Mouse (Mus musculus) stomach, postnatal 0 days (tissue): ENCODE measurements around the gene Lrpap1. TPM values are rescaled to one million over a fixed set of nuclear protein-coding genes. Genes with fewer than 3 reads are reported as not detected.

ENCODE experiments used
- ATAC-seq: fragments of 200-750 bp; cut with Nextera tagmentation; 2 replicates; pipeline ENCODE4 v1.8.0; 2017; ENCODE audit not compliant: low FRiP score, low TSS enrichment
- DNase-seq: peaks from one replicate; pipeline ENCODE4 v3.0.0-alpha.2; 2016; ENCODE audit warnings: low spot score
- H3K27ac ChIP-seq: fragments of 300-500 bp; sonication (generic); replicated peaks from 2 replicates; pipeline ENCODE4 v1.5.1; 2014; ENCODE audit warnings: mild to moderate bottlenecking, control low read depth
- H3K27me3 ChIP-seq: fragments of 300-500 bp; sonication (generic); 2 replicates; pipeline ENCODE4 v1.6.1; 2014; ENCODE audit warnings: low read length; ENCODE audit not compliant: control insufficient read depth, insufficient read depth
- H3K36me3 ChIP-seq: fragments of 300-500 bp; sonication (generic); 2 replicates; pipeline ENCODE4 v1.6.1; 2014; ENCODE audit warnings: low read length, mixed read lengths; ENCODE audit not compliant: control insufficient read depth, insufficient read depth
- H3K4me1 ChIP-seq: fragments of 300-500 bp; sonication (generic); replicated peaks from 2 replicates; pipeline ENCODE4 v1.6.1; 2014; ENCODE audit warnings: antibody characterized with exemption; ENCODE audit not compliant: control insufficient read depth, insufficient read depth
- H3K4me2 ChIP-seq: fragments of 300-500 bp; sonication (generic); replicated peaks from 2 replicates; pipeline ENCODE4 v1.6.1; 2014; ENCODE audit warnings: low read depth, mild to moderate bottlenecking, control low read depth, moderate library complexity
- H3K4me3 ChIP-seq: fragments of 300-500 bp; sonication (generic); 2 replicates; pipeline ENCODE4 v1.5.1; 2014; ENCODE audit warnings: low read depth, low read length, control low read depth
- H3K9ac ChIP-seq: fragments of 300-500 bp; sonication (generic); 2 replicates; pipeline ENCODE4 v1.6.1; 2014; ENCODE audit warnings: mild to moderate bottlenecking, low read length, control low read depth, mixed read lengths
- H3K9me3 ChIP-seq: fragments of 300-500 bp; sonication (generic); 2 replicates; pipeline ENCODE4 v1.6.1; 2016; ENCODE audit warnings: low read length; ENCODE audit not compliant: control insufficient read depth
- CTCF ChIP-seq: IDR thresholded peaks from 2 replicates; pipeline ENCODE4 v1.5.1; 2016; ENCODE audit warnings: antibody characterized with exemption, low read depth, mild to moderate bottlenecking, moderate library complexity
- EP300 ChIP-seq: optimal IDR thresholded peaks from 2 replicates; pipeline ENCODE3; 2016; ENCODE audit warnings: antibody characterized with exemption
- WGBS: fragments of 180-500 bp; shearing (Covaris S2); extraction: QIAGEN DNeasy Blood & Tissue Kit; methylation state at CpG from one replicate; pipeline ENCODE4 v1.1.7; 2014; 5-methylcytosine and 5-hydroxymethylcytosine counted together
- polyA plus RNA-seq: library from polyadenylated mRNA; unstranded; fragments of >200 nt; fragmentation: Nextera tagmentation; extraction: Ambion mirVana; gene quantifications from 2 replicates; pipeline ENCODE4 v1.2.1, GENCODE M21; 2015

Lrpap1 gene
- polyA plus RNA-seq, 1 experiment from 2014 or later: 101 TPM

- TF ChIP-seq EP300: no peak
- TF ChIP-seq CTCF: no peak
- Histone ChIP-seq H3K4me2 (no peak overlapping the region), H3K4me3 (no peak overlapping the region), H3K9ac (no peak overlapping the region), H3K36me3 (no peaks in the 10 kb centered on the region), H3K27me3 (no peaks in the 10 kb centered on the region), H3K27ac (no peak overlapping the region), H3K9me3 (no peaks in the 10 kb centered on the region), H3K4me1 (no peaks in the 10 kb centered on the region)
- 67% methylated on average over 9 of the region's 9 CpGs for WGBS
- ATAC-seq (no peak), DNase-seq (no peak)
Observed at GRCm38 (mm10) chr5:35073992-35074391, 31.6 kb downstream of the Lrpap1 start.

DNA sequence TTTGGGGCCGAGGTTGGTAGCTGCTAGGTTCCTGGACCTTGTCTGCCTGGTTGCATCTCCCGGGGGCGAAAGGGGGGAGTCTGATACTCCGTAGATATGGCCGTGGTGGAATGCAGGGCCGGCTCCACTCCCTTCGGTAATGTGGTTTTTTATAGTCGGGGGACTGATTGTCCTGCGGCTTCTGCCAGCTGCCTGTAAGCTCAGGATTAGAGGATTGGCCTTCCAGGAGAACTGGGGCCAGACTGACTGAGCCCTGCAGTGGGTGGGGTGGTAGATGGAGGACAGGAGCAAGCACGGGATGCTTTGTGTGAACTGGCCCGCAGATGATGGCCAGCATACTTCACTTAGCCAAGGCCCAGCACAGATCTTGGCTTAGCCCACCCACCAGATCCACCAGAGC, 32.3 kb downstream of the Lrpap1 start:
- Histone ChIP-seq H3K4me1 (no peaks in the 10 kb centered on the region), H3K36me3 (no peaks in the 10 kb centered on the region), H3K9ac (no peak overlapping the region), H3K4me3 (no peak overlapping the region), H3K27me3 (no peaks in the 10 kb centered on the region), H3K4me2 (no peak overlapping the region), H3K27ac (no peak overlapping the region), H3K9me3 (no peaks in the 10 kb centered on the region)
- 86% methylated on average over 11 of the region's 11 CpGs for WGBS
- DNase-seq (no peak), ATAC-seq (no peak)
- no peak for TF ChIP-seq CTCF
- no peak for TF ChIP-seq EP300

DNA sequence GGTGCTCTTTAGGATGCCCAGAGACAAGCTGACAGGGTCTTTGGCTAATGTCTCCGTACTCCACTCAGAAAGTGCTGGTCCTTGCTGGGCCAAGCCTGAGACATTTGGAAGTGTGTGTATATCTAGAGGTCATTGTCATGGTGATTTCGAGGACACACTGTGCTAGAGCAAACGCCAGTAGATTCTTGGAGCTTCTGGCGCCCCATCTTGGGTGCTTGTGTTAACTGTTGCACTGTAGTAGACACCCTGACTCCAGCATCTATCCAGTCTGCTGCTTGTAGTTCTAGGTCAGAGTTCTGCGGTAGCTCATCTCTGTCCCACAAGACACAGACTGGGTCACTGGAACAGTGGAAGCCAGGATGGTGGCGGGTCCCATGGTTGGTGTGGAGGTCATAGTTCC, 33.7 kb downstream of the Lrpap1 start:
- Histone ChIP-seq H3K9me3 (no peaks in the 10 kb centered on the region), H3K36me3 (no peaks in the 10 kb centered on the region), H3K27ac (no peak overlapping the region), H3K9ac (no peak overlapping the region), H3K4me2 (no peak overlapping the region), H3K4me3 (no peak overlapping the region), H3K4me1 (no peaks in the 10 kb centered on the region), H3K27me3 (no peaks in the 10 kb centered on the region)
- ATAC-seq: no peak
- WGBS: 89% methylated on average over 6 of the region's 6 CpGs
- no peak for TF ChIP-seq EP300
- TF ChIP-seq CTCF: no peak
- DNase-seq: no peak

DNA sequence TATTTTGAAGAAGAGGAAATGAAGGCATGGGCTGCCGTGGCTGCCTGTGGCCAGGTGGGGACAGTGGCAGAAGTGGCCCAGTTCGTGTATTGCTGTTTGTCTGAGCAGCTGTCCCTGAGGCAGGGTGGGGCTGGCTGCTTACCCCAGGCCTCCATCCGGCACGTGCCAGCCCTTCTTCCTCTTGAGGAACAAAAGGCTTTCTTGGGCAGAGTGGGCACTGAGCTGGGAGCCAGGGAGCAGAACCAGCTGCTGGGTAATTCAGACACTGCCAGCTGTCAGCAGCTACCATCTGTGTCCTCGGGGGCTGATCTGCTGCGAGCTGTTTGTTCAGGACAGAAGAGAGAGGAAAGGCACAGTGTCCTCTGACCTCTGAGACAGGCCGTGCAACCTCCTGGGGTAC, 34.6 kb downstream of the Lrpap1 start:
- Histone ChIP-seq H3K36me3 (no peaks in the 10 kb centered on the region), H3K27ac (no peak overlapping the region), H3K9ac (no peak overlapping the region), H3K4me2 (no peak overlapping the region), H3K27me3 (no peaks in the 10 kb centered on the region), H3K4me3 (no peak overlapping the region), H3K9me3 (no peaks in the 10 kb centered on the region), H3K4me1 (no peaks in the 10 kb centered on the region)
- DNase-seq: no peak
- WGBS: 52% methylated on average over 7 of the region's 7 CpGs
- ATAC-seq: no peak
- TF ChIP-seq CTCF (no peak), EP300 (no peak)

GRCm38 (mm10) chr5:35070314-35070713, 35.3 kb downstream of the Lrpap1 start:
- no peak overlapping the region for H3K4me2 ChIP-seq
- H3K4me3 ChIP-seq: no peak overlapping the region
- WGBS: 79% methylated on average over 8 of the region's 8 CpGs
- DNase-seq (no peak), ATAC-seq (no peak)
- H3K9me3 ChIP-seq: no peaks in the 10 kb centered on the region
- TF ChIP-seq EP300 (no peak), CTCF (no peak)
- no peak overlapping the region for H3K27ac ChIP-seq
- H3K9ac ChIP-seq: no peak overlapping the region
- H3K4me1 ChIP-seq: no peaks in the 10 kb centered on the region
- no peaks in the 10 kb centered on the region for H3K27me3 ChIP-seq
- H3K36me3 ChIP-seq: no peaks in the 10 kb centered on the region

DNA sequence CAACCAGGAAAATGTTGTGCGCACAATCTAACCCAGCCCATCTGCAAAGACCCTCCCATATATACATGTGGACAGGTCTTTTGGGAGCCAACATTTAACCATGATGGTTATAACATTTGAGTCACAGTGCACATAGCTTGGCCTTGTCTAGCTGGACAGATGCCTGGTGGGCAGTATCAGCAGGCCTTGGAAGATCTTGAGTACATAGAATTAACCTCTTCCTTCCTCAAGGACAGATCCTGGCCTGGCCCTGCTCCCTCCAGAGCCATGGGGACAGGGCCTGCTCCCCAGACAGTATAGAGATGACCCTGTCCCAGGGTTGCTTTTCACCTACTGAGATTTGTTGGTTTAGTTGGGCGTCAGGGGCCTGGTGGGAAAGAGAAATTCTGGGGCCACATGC, 35.7 kb downstream of the Lrpap1 start:
- 80% methylated on average over 2 of the region's 2 CpGs for WGBS
- Histone ChIP-seq H3K36me3 (no peaks in the 10 kb centered on the region), H3K27me3 (no peaks in the 10 kb centered on the region), H3K9me3 (no peaks in the 10 kb centered on the region), H3K4me1 (no peaks in the 10 kb centered on the region), H3K27ac (no peak overlapping the region), H3K4me2 (no peak overlapping the region), H3K9ac (no peak overlapping the region), H3K4me3 (no peak overlapping the region)
- TF ChIP-seq EP300 (no peak), CTCF (no peak)
- DNase-seq (no peak), ATAC-seq (no peak)
